Mouse (Mus musculus) intestine, embryonic 14.5 days (tissue): ENCODE data around the gene Igsf11. TPM values are rescaled to one million over a fixed set of nuclear protein-coding genes. Genes with fewer than 3 reads are reported as not detected.
A peak's percentile ranks its signal among the peaks of the same experiment; 100 is the strongest.

Experiments used
- ATAC-seq: fragments of 200-750 bp; cut with Nextera tagmentation; replicated peaks from 2 replicates; pipeline ENCODE4 v1.8.0; 2017; ENCODE audit warnings: low read depth, moderate number of reproducible peaks, moderate TSS enrichment, moderate library complexity; ENCODE audit not compliant: low FRiP score, low TSS enrichment
- DNase-seq: peaks from one replicate; pipeline ENCODE4 v3.0.0-alpha.2; 2018; ENCODE audit warnings: low spot score
- H3K27ac ChIP-seq: fragments of 300-500 bp; sonication (generic); 2 replicates; pipeline ENCODE4 v1.5.1; 2014; ENCODE audit warnings: low read depth, mild to moderate bottlenecking, control low read depth
- H3K27me3 ChIP-seq: fragments of 300-500 bp; sonication (generic); replicated peaks from 2 replicates; pipeline ENCODE4 v1.6.1; 2014; ENCODE audit warnings: low read length, control low read depth; ENCODE audit not compliant: control insufficient read depth, insufficient read depth
- H3K36me3 ChIP-seq: fragments of 300-500 bp; sonication (generic); 2 replicates; pipeline ENCODE4 v1.6.1; 2014; ENCODE audit warnings: low read length, control low read depth; ENCODE audit not compliant: control insufficient read depth, insufficient read depth
- H3K4me1 ChIP-seq: fragments of 300-500 bp; sonication (generic); replicated peaks from 2 replicates; pipeline ENCODE4 v1.6.1; 2014; ENCODE audit warnings: low read length, control low read depth, mixed read lengths; ENCODE audit not compliant: control insufficient read depth, insufficient read depth
- H3K4me2 ChIP-seq: fragments of 300-500 bp; sonication (generic); 2 replicates; pipeline ENCODE4 v1.6.1; 2014; ENCODE audit warnings: low read length
- H3K4me3 ChIP-seq: fragments of 300-500 bp; sonication (generic); 2 replicates; pipeline ENCODE4 v1.5.1; 2014; ENCODE audit warnings: low read depth, low read length, control low read depth, mixed read lengths
- H3K9ac ChIP-seq: fragments of 300-500 bp; sonication (generic); 2 replicates; pipeline ENCODE4 v1.6.1; 2014; ENCODE audit warnings: mild to moderate bottlenecking, low read length
- H3K9me3 ChIP-seq: fragments of 300-500 bp; sonication (generic); 2 replicates; pipeline ENCODE4 v1.6.1; 2016; ENCODE audit warnings: low read length, control low read depth; ENCODE audit not compliant: control insufficient read depth
- WGBS: fragments of 180-500 bp; shearing (Covaris S2); extraction: QIAGEN DNeasy Blood & Tissue Kit; methylation state at CpG from one replicate; pipeline ENCODE4 v1.1.7; 2014; 5-methylcytosine and 5-hydroxymethylcytosine counted together
- polyA plus RNA-seq: library from polyadenylated mRNA; unstranded; fragments of >200 nt; fragmentation: Nextera tagmentation; extraction: Ambion mirVana; gene quantifications from 2 replicates; pipeline ENCODE4 v1.2.1, GENCODE M21; 2014

The Igsf11 gene
- polyA plus RNA-seq, 1 experiment from 2014 or later, result 1.6 TPM

GRCm38 (mm10) chr16:39006978-39007377 lies 114.5 kb downstream of the Igsf11 start:
- Histone ChIP-seq H3K4me2 (no peak overlapping the region), H3K27ac (no peak overlapping the region), H3K4me3 (no peak overlapping the region), H3K36me3 (no peaks in the 10 kb centered on the region), H3K9me3 (no peaks in the 10 kb centered on the region), H3K4me1 (no peaks in the 10 kb centered on the region), H3K27me3 (no peaks in the 10 kb centered on the region), H3K9ac (no peak overlapping the region)
- WGBS, result 88% methylated on average over 7 of the region's 7 CpGs
- ATAC-seq (no peak), DNase-seq (no peak)

GRCm38 (mm10) chr16:39019449-39019848 lies 127.0 kb downstream of the Igsf11 start:
- H3K27ac ChIP-seq, result no peak overlapping the region
- no peaks in the 10 kb centered on the region for H3K9me3 ChIP-seq
- H3K36me3 ChIP-seq, result no peaks in the 10 kb centered on the region
- 46% methylated on average over 2 of the region's 2 CpGs for WGBS
- no peak overlapping the region for H3K4me3 ChIP-seq
- DNase-seq (no peak), ATAC-seq (no peak)
- no peaks in the 10 kb centered on the region for H3K27me3 ChIP-seq
- H3K4me1 ChIP-seq, result no peaks in the 10 kb centered on the region
- no peak overlapping the region for H3K9ac ChIP-seq
- no peak overlapping the region for H3K4me2 ChIP-seq

- Histone ChIP-seq H3K4me1 (no peaks in the 10 kb centered on the region), H3K4me2 (no peak overlapping the region), H3K27ac (no peak overlapping the region), H3K9ac (no peak overlapping the region), H3K4me3 (no peak overlapping the region), H3K9me3 (no peaks in the 10 kb centered on the region), H3K27me3 (no peaks in the 10 kb centered on the region), H3K36me3 (no peaks in the 10 kb centered on the region)
- ATAC-seq, result no peak
- 78% methylated on average over 8 of the region's 8 CpGs for WGBS
- DNase-seq, result no peak
These were observed 133.7 kb downstream of the Igsf11 start for GRCm38 (mm10) chr16:39025989-39026736.

GRCm38 (mm10) chr16:39031350-39031749 lies 138.9 kb downstream of the Igsf11 start:
- Histone ChIP-seq H3K27me3 (no peaks in the 10 kb centered on the region), H3K27ac (no peak overlapping the region), H3K4me1 (no peaks in the 10 kb centered on the region), H3K4me2 (no peak overlapping the region), H3K4me3 (no peak overlapping the region), H3K9me3 (no peaks in the 10 kb centered on the region), H3K36me3 (no peaks in the 10 kb centered on the region), H3K9ac (no peak overlapping the region)
- 78% methylated on average over 2 of the region's 2 CpGs for WGBS
- ATAC-seq (no peak), DNase-seq (no peak)

GRCm38 (mm10) chr16:39037257-39037656 lies 144.8 kb downstream of the Igsf11 start:
- Histone ChIP-seq H3K9me3 (no peaks in the 10 kb centered on the region), H3K4me1 (no peaks in the 10 kb centered on the region), H3K36me3 (no peaks in the 10 kb centered on the region), H3K27me3 (no peaks in the 10 kb centered on the region), H3K27ac (no peak overlapping the region), H3K4me2 (no peak overlapping the region), H3K4me3 (no peak overlapping the region), H3K9ac (no peak overlapping the region)
- DNase-seq (no peak), ATAC-seq (no peak)
- 50% methylated on average over 4 of the region's 4 CpGs for WGBS

- Histone ChIP-seq H3K4me1 (no peaks in the 10 kb centered on the region), H3K36me3 (no peaks in the 10 kb centered on the region), H3K9ac (no peak overlapping the region), H3K27me3 (no peaks in the 10 kb centered on the region), H3K9me3 (no peaks in the 10 kb centered on the region), H3K4me2 (no peak overlapping the region), H3K4me3 (no peak overlapping the region), H3K27ac (no peak overlapping the region)
- 67% methylated on average over 5 of the region's 5 CpGs for WGBS
- DNase-seq (no peak), ATAC-seq (no peak)
These were observed 151.9 kb downstream of the Igsf11 start for GRCm38 (mm10) chr16:39044381-39044780.

GRCm38 (mm10) chr16:39048889-39049288 lies 156.4 kb downstream of the Igsf11 start:
- ATAC-seq, result no peak

GRCm38 (mm10) chr16:39052971-39053370 lies 160.5 kb downstream of the Igsf11 start:
- H3K4me1 ChIP-seq, result no peaks in the 10 kb centered on the region; the same call in 1 of the 2 replicates
- no peak overlapping the region for H3K27ac ChIP-seq
- ATAC-seq (no peak), DNase-seq (peak; percentile 90)
- H3K9me3 ChIP-seq, result no peaks in the 10 kb centered on the region
- H3K4me3 ChIP-seq, result no peak overlapping the region
- H3K9ac ChIP-seq, result no peak overlapping the region
- no peak overlapping the region for H3K4me2 ChIP-seq
- WGBS, result 0% methylated on average over 2 of the region's 2 CpGs
- no peaks in the 10 kb centered on the region for H3K36me3 ChIP-seq
- no peaks in the 10 kb centered on the region; the same call in 1 of the 2 replicates for H3K27me3 ChIP-seq

More at GRCm38 (mm10) chr16:39048889-39049288, 156.4 kb downstream of the Igsf11 start:
- H3K4me2 ChIP-seq, result no peak overlapping the region
- H3K9me3 ChIP-seq, result no peaks in the 10 kb centered on the region
- H3K27ac ChIP-seq, result no peak overlapping the region
- no peaks in the 10 kb centered on the region; the same call in 1 of the 2 replicates for H3K27me3 ChIP-seq
- H3K4me1 ChIP-seq, result no peaks in the 10 kb centered on the region
- no peak overlapping the region for H3K4me3 ChIP-seq
- H3K36me3 ChIP-seq, result no peaks in the 10 kb centered on the region
- WGBS, result 8% methylated on average over 4 of the region's 4 CpGs
- peak; percentile 66 for DNase-seq
- no peak overlapping the region for H3K9ac ChIP-seq

- DNase-seq (no peak), ATAC-seq (no peak)
- Histone ChIP-seq H3K27ac (no peak overlapping the region), H3K36me3 (no peaks in the 10 kb centered on the region), H3K9ac (no peak overlapping the region), H3K4me2 (no peak overlapping the region), H3K9me3 (no peaks in the 10 kb centered on the region), H3K4me1 (no peaks in the 10 kb centered on the region; the same call in 1 of the 2 replicates), H3K4me3 (no peak overlapping the region), H3K27me3 (no peaks in the 10 kb centered on the region; the same call in 1 of the 2 replicates)
- 72% methylated on average over 2 of the region's 2 CpGs for WGBS
These were observed 161.3 kb downstream of the Igsf11 start for GRCm38 (mm10) chr16:39053779-39054178.
